Mouse (Mus musculus) testis, adult 2 months (tissue): ENCODE results near the gene Ptgr2. TPM values are rescaled to one million over a fixed set of nuclear protein-coding genes. Genes with fewer than 3 reads are reported as not detected.

Experiments
- H3K27ac ChIP-seq: fragments of 200-500 bp; 2 replicates; pipeline ENCODE4 v1.5.1; 2012; ENCODE audit warnings: low read depth, low read length; ENCODE audit not compliant: control insufficient read depth, insufficient read depth
- H3K27me3 ChIP-seq: fragments of 200-500 bp; 2 replicates; pipeline ENCODE4 v1.6.1; 2012; ENCODE audit warnings: mild to moderate bottlenecking, low read length, moderate library complexity; ENCODE audit not compliant: control insufficient read depth, insufficient read depth
- H3K36me3 ChIP-seq: fragments of 200-500 bp; 2 replicates; pipeline ENCODE4 v1.6.1; 2012; ENCODE audit warnings: mild to moderate bottlenecking, low read length; ENCODE audit not compliant: control insufficient read depth, insufficient read depth
- H3K4me1 ChIP-seq: fragments of 200-500 bp; 2 replicates; pipeline ENCODE4 v1.6.1; 2012; ENCODE audit warnings: low read length; ENCODE audit not compliant: control insufficient read depth, insufficient read depth
- H3K4me3 ChIP-seq: fragments of 200-500 bp; 2 replicates; pipeline ENCODE4 v1.5.1; 2012; ENCODE audit warnings: low read depth, mild to moderate bottlenecking, low read length, moderate library complexity, mixed read lengths; ENCODE audit not compliant: control insufficient read depth
- CTCF ChIP-seq: fragments of 200-500 bp; IDR thresholded peaks from 2 replicates; pipeline ENCODE4 v1.5.1; 2012; ENCODE audit warnings: low read depth, mild to moderate bottlenecking, inconsistent platforms, low read length, moderate library complexity; ENCODE audit not compliant: control insufficient read depth, insufficient read depth, insufficient replicate concordance
- POLR2A ChIP-seq: fragments of 200-500 bp; IDR thresholded peaks from 2 replicates; pipeline ENCODE4 v1.6.1; 2012; ENCODE audit warnings: low read depth, mild to moderate bottlenecking, inconsistent platforms, low read length, moderate library complexity; ENCODE audit not compliant: control insufficient read depth
- polyA plus RNA-seq: library from polyadenylated mRNA; depleted of rRNA; stranded (reverse); fragments of >200 nt; gene quantifications from 2 replicates; pipeline ENCODE4 v1.2.3, GENCODE M21; 2012

Ptgr2 gene
- polyA plus RNA-seq, 1 experiment: 11.9 TPM

GRCm38 (mm10) chr12:84252811-84253210, 32.2 kb upstream of the Ptgr2 start:
- no peaks in the 10 kb centered on the region for H3K4me1 ChIP-seq
- H3K4me3 ChIP-seq: no peak overlapping the region
- H3K27me3 ChIP-seq: no peaks in the 10 kb centered on the region
- H3K27ac ChIP-seq: no peak overlapping the region
- TF ChIP-seq CTCF (no peak), POLR2A (no peak)
- no peaks in the 10 kb centered on the region for H3K36me3 ChIP-seq

GRCm38 (mm10) chr12:84254886-84255285, 30.1 kb upstream of the Ptgr2 start:
- Histone ChIP-seq H3K27ac (no peak overlapping the region), H3K4me1 (no peaks in the 10 kb centered on the region; the same call in 1 of the 2 replicates), H3K4me3 (no peak overlapping the region), H3K36me3 (no peaks in the 10 kb centered on the region), H3K27me3 (no peaks in the 10 kb centered on the region)
- TF ChIP-seq CTCF: no peak
- TF ChIP-seq POLR2A: no peak

DNA sequence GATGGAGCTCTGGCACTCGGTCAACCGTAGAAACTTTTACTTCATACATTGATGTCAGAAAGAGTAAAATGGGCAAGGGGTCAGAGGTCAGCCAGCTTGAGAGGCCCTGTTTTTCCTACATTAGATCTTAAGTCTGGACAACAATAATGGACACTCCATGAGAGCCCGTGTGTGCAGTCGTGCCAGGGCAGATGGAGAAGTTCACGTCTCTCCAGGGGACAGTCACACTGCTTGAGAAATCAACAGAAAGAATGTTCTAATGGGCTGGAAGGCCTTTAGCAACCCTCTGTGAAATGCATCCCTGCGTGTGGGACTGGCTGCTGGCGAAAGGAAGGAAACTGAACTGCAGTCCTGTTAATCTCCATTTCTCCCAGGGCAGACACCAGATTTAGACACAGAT, 24.7 kb upstream of the Ptgr2 start:
- TF ChIP-seq CTCF (no peak), POLR2A (no peak)
- Histone ChIP-seq H3K36me3 (no peaks in the 10 kb centered on the region), H3K4me1 (no peaks in the 10 kb centered on the region; the same call in 1 of the 2 replicates), H3K27ac (no peak overlapping the region), H3K4me3 (no peak overlapping the region), H3K27me3 (no peaks in the 10 kb centered on the region)

- TF ChIP-seq POLR2A (no peak), CTCF (no peak)
- Histone ChIP-seq H3K4me1 (no peaks in the 10 kb centered on the region), H3K27ac (no peak overlapping the region), H3K4me3 (no peak overlapping the region), H3K27me3 (no peaks in the 10 kb centered on the region), H3K36me3 (no peaks in the 10 kb centered on the region)
Observed at GRCm38 (mm10) chr12:84267264-84267663, 17.8 kb upstream of the Ptgr2 start.

DNA sequence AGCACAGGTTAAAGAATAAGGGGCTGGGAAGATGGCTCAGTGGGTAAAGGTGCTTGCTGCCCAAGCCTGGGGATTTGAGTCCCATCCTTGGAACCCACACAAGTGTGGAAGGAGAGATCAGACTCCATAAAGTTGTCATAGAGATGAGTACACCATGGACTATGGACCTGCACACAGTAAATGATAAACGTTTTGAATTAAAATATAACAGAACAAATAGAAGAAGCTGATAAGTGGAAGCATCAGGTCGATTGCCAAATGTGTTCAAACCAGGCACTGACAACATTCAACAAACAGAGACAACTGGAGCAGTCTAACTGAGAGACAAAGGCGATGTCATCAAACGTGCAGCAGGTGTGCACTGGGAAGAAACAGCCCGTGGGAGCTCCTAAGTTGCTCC, 11.7 kb upstream of the Ptgr2 start:
- H3K27me3 ChIP-seq: no peaks in the 10 kb centered on the region
- no peaks in the 10 kb centered on the region for H3K4me1 ChIP-seq
- H3K36me3 ChIP-seq: no peaks in the 10 kb centered on the region
- no peak overlapping the region for H3K27ac ChIP-seq
- TF ChIP-seq POLR2A (no peak), CTCF (no peak)
- no peak overlapping the region for H3K4me3 ChIP-seq

DNA sequence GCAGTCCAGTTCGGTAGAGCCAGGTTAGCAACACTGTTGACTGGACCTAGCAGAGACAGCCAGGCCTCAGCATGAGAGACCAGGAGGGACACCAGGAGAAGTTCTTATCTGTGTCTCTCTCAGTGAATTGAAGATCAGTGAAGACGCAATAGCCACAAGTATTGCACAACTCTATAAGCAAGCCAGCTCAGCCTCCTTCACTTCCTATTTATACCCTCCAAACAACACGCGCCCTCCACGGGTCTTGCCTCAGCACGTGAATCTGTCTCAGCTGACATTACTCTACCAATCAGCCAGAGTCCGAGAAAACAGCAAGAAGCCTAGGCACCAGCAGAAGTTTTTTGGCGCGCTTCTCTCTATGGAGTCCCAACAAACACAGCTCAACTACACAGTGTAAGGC, 9.7 kb upstream of the Ptgr2 start:
- no peaks in the 10 kb centered on the region for H3K4me1 ChIP-seq

GRCm38 (mm10) chr12:84276288-84276687, 8.7 kb upstream of the Ptgr2 start:
- H3K27ac ChIP-seq: no peak overlapping the region
- no peaks in the 10 kb centered on the region for H3K27me3 ChIP-seq
- H3K4me1 ChIP-seq: no peaks in the 10 kb centered on the region
- no peak overlapping the region for H3K4me3 ChIP-seq
- no peak for TF ChIP-seq CTCF
- TF ChIP-seq POLR2A: no peak
- no peaks in the 10 kb centered on the region; the same call in 1 of the 2 replicates for H3K36me3 ChIP-seq

More for the DNA sequence above, 9.7 kb upstream of the Ptgr2 start:
- Histone ChIP-seq H3K27me3 (no peaks in the 10 kb centered on the region), H3K27ac (no peak overlapping the region), H3K4me3 (no peak overlapping the region), H3K36me3 (no peaks in the 10 kb centered on the region; the same call in 1 of the 2 replicates)
- TF ChIP-seq POLR2A: no peak
- no peak for TF ChIP-seq CTCF

DNA sequence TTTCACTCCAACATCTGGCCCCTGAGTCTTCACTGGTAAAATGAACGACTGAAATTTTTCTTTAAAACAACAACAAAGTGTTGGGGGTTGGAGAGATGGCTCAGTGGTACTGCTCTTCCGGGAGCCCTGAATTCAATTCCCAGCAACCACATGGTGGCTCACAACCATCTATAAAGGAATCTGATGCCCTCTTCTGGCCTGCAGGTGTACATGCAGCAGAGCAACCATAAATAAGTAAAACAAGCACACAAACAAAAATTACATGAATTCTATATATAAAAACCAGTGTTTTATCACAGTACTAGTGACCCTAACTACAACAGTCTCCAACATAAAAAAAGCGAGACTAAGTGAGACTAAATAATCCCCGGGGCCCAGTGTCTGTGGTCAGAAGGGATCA, 8.2 kb upstream of the Ptgr2 start:
- Histone ChIP-seq H3K4me3 (no peak overlapping the region), H3K27ac (no peak overlapping the region), H3K36me3 (no peaks in the 10 kb centered on the region; the same call in 1 of the 2 replicates), H3K4me1 (no peaks in the 10 kb centered on the region), H3K27me3 (no peaks in the 10 kb centered on the region)
- no peak for TF ChIP-seq CTCF
- no peak for TF ChIP-seq POLR2A
